Mouse (Mus musculus) liver, postnatal 0 days (tissue): Measurements from ENCODE around the gene Cmc2.

Source experiments
- CTCF ChIP-seq: sonication (generic); IDR thresholded peaks from 2 replicates; pipeline ENCODE4 v1.5.1; 2016; ENCODE audit warnings: antibody characterized with exemption, low read depth
- EP300 ChIP-seq: IDR thresholded peaks from 2 replicates; pipeline ENCODE4 v1.6.1; 2016; ENCODE audit warnings: antibody characterized with exemption, low read depth, mild to moderate bottlenecking

GRCm38 (mm10) chr8:116954415-116954814 lies 33.2 kb upstream of the Cmc2 start:
- TF ChIP-seq CTCF (no peak), EP300 (no peak)
